Mouse (Mus musculus) erythroid progenitor cell, adult 5-6 weeks (primary cell): ENCODE data around the gene Notum. TPM values are rescaled to one million over a fixed set of nuclear protein-coding genes. Genes with fewer than 3 reads are reported as not detected.
A peak's percentile ranks its signal among the peaks of the same experiment; 100 is the strongest.

Experiments
- ATAC-seq: replicated peaks from 2 replicates; pipeline ENCODE4 v1.8.0; 2016; ENCODE audit warnings: moderate number of reproducible peaks, mild to moderate bottlenecking, moderate TSS enrichment, inconsistent platforms; ENCODE audit not compliant: poor library complexity, low FRiP score, severe bottlenecking
- total RNA-seq, 2 experiments: library from RNA; stranded (forward) in 1 of 2; stranded (reverse) in 1 of 2; fragments of 150-400 nt in 1 of 2; fragments of 186-747, 209-891 nt in 1 of 2; gene quantifications; 2 replicates each; pipeline versions ENCODE4 v1.2.3 to v1.2.4; 2015 to 2017; ENCODE audit warnings: low replicate concordance in 2 of 2

Notum gene
- not detected in 2 replicates for total RNA-seq (2015; ENCODE audit: low replicate concordance)
- not detected in 2 replicates for total RNA-seq (2017; ENCODE audit: low replicate concordance)

DNA sequence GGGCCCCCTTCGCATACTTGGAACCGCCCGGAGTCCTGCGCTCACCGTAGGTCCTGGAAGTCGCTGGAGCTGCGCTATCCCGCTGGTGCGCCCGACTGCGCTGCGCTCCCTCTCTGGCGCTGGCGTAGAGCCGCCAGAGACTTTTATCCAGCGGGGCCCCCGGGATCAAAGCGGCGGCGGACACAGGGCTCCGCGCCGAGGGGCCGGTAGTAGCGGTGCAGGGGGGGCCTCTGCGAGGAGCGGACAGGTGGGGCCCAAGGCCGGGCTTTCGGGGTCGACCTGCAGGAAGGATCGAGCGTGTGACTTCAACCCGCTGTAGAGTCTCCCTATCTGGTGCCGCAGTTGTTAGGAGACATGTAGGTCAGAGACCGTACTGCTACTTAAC is at the start of gene Notum:
TSS of gene Notum (minus strand) at position 100 of the 385 bp plus-strand sequence.
- ATAC-seq = no peak

DNA sequence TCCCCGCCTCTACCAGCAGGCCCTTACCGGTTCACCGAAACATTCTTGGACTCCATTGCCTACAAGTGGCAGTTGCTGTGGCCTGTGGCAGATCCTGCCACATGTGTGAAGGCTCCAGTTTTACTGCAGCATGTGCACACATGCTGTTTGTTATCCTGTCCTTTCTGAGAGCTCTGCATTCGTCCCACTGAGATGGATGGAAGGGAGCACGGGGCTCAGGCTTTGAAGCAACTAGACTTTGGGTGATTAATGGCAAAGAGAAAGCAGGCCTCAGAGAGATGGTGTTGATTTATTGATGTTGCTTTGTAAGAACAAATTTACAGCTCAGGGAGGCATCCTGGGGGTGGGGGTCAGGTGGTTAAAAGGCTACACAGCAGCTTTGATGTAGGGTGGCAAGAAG is 49.7 kb upstream of the Notum start:
- ATAC-seq = no peak

DNA sequence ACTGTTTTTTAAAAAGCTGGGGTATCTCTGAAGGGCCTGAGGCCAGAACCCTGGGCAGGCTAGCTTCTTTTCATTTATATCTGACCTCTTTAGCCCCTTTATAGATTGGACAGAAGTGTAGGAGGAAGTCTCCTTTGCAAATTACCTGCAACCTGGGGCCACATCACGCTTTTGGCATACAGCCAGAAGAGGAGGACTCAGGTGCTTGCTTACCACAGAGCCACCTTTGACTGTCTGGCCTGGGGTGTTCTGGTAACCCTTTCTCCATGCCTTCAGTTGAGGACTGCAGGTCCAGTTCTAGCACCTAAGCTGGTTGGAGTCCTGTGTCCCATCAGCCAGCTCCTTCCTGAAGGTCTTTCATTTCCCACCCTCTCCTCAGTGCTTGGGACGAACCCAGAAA is 48.6 kb upstream of the Notum start:
- no peak for ATAC-seq

DNA sequence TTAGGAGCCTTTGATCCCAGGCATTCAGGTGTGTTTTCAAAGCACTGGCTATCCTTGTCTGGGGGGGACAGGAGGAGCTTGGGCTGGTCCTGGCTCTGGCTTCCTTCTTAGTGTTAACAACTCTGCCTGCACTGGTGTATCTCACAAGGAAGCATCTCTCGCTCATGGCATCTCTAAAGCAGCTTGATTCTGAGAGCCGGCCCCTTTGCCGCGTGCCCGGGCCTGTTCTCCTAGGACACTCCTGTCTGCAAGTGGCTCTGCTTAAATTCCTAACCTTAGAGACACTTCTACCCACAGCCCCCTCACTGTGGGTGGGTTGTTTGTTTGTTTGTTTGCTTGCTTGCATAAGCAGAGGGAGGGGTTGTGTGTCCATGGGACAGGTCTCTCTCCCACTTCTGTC is 47.0 kb upstream of the Notum start:
- no peak for ATAC-seq

DNA sequence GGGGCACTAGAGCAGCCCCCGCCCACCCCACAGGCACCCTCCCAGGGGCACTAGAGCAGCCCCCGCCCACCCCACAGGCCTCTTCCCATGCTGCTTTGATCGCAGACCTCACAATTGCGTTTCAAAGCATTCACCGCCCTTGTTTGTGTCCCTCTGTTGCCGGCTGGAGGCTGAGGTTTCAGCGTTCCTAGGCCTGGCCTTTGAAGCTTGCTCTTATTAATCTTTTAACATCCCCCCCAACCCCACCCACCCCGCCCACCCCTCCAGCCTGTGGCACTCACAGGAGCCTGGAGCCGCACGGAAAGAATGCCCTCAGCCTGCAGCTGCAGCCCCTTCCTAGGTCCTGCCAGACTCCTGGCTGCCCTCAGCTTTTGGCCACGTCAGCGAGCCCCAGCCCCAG is 46.2 kb upstream of the Notum start:
- ATAC-seq = no peak

DNA sequence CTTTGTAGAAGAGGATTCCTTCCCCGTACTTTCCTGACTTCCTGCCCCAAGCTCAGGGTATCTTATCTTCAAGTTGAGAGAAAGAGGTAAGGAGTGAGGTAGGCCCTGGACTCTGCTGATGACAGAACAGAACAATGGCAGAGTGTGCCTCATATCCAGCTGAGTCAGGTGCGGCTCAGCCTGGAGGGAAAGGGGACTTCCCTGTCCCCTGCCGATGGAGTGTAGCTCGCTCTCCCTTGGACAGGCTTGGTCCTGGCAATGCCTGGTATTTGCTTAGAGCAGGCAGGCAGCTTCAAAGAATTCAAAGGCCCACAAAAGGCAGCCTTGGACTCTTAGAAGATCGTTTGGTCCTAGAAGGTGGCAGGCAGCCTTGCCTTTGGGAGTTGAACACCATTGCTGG is 45.1 kb upstream of the Notum start:
- ATAC-seq = no peak

DNA sequence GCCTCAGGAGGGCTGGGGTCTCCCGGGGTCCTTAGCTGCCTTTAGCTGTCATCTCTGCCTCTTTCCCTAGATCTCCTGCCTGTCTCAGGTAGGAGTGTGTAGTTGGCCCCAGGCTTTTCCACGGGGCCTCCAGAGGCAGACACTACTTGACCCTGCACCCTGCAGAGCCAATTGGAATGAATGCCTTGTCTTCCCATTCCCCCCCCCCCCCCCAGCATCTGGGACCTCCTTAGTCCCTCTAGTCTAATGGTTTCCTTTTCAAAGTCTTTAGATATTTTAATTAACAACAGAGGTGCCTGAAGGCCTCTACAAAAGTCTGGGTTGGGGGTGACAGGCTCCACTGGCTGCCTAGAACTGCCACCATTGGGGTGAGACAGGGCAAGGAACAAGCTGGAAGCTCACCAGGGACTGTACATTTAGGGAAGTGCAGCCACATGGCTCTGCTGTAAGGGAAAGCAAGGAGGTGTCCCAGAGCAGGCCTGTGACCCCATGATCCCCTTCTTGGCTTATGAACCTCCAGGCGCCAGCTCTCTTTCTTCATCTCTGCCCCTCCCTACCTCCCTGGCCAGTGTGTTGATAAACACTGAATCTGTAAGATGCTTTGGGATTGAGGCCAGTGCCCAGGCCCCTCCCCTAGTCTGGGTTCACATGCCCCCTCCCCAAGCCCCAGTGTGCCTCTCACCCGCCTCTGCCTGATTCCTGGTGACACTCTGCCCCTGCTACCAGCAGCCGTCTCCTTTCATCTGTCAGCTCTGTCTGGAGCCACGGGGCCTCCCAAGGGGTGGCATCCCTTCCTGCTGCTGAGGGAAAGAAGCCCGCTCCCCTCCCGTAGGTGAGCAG is 43.7 kb upstream of the Notum start:
- no peak for ATAC-seq

DNA sequence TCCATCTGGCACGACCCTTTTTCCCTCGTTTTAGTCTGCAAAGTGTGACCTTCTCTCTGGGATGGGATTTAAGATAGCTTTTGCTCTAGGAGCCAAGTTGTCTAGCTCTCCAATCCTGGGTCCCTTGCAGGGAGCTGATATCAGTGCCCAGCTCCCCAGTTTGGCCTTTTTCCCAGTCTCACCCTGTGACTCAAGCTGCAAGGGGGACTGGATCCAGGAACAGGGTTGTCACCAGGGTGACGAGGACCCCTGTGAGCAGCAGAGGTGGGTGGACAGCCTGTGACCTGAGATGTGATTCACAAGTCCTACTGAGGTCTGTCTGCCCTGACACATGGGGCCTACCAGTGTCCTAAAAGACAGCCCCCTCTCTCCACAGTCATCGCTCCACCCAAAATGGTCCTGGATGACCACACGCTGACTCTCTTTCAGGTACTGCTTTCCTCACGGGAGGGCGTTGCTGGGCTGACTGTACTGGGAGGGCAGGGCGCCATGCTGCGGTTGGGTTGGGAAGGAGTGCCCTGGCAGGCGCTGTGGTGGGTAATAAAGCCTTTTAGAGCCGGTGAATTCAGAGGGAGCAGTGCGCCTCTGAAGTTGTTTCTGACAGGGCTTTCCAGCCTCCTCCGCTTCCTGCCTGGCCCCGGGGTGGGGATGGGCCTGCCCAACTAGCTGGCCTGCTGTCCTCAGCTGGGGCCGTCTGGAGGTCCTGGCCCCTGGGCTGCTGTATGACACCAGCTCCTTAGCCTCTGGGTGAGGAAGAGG is 42.9 kb upstream of the Notum start:
- no peak for ATAC-seq

DNA sequence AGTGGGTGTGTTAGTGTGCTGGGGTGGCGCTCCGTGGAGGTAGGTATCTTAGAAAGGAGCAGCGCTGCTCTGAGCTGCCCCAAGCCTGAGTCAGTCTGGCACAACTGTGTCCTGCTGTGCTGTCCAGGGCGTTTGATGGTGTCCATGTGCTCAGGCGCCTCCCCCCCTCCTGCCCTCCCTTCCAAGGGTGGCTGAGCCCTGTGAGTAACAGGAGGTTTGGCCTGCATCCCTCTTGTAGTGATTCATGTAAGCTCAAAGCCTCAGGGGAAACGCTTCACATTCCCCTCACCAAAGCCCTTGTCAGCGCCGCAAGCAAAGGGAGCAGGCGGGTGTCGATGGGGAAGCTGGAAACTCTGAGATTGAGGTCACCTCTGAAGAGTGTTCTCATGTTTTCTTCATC is 36.8 kb upstream of the Notum start:
- ATAC-seq = no peak

DNA sequence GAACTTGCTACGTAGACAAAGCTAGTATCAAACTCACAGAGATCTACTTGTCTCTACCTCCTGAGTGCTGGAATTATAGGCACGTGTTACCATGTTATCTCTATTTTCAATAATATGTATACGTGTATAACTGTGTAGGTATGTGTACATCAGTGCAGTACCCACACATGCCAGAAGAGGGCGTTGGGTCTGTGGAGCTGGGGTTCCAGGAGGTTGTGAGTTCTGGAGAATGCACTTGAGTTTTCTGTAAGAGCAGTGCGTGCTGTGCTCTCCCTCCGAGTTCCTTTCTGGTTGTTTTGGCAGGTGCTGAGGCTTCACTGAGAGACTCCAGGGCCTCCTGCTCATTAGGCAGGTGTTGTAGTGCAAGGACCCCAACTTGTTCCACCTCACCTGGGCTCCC is 35.6 kb upstream of the Notum start:
- ATAC-seq = no peak

DNA sequence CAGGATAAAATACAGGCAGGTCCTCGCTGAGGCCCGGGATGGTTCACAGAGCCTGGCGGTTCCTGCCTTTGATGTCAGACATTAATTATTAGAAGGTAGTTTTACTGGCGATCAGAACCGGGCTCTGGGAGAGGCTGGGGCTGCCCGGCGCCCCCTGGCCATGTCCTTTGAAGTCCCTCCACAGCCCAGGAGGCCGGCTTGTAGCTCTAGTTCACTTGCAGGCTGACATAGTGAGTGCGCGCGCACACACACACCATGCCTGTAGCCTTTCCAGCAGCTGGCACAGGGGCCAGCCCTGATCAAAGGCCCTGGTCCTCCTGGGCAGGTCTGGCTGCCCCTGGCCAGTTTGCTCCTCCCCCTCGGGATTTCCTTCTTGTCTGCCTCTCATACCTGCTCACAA is 34.7 kb upstream of the Notum start:
- ATAC-seq = no peak

DNA sequence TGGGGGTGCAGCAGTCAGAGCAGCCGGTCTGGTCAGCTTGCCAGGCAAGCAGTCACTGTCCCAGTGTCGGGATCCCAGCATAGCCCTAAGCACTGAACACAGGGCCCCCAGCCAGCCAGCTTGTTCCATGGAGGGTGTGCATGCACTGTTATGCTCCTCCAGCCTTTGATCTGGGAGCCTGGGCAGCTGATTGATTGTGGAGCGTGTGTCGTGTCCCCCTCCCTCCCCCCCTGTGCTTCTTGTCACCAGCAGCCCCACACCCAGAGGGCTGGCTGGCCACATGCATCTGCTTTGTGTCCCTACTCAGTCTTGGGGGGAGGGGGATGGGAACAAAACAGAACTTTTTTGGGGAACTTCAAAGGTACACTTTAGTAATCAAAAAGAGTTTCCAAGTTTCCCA is 34.2 kb upstream of the Notum start:
- no peak for ATAC-seq

DNA sequence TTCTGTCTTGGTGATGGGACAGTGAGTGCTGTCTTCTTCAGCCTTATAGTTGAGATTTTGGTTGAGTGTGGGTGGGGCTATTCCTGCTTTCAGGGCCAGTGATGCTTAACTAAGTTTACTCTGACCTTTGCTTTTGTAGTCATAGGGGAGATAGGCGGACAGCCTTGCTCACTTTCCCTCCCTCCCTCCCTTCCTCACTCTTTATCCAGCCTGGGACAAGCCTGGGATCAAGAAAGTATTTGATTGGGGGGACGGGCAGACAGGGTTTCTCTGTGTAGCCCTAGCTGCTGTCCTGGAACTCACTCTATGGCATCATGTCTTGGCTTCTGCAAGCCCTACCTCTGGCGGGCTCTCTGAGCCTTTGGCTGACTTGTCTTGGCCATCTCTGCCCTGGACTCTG is 32.5 kb upstream of the Notum start:
- ATAC-seq = no peak

DNA sequence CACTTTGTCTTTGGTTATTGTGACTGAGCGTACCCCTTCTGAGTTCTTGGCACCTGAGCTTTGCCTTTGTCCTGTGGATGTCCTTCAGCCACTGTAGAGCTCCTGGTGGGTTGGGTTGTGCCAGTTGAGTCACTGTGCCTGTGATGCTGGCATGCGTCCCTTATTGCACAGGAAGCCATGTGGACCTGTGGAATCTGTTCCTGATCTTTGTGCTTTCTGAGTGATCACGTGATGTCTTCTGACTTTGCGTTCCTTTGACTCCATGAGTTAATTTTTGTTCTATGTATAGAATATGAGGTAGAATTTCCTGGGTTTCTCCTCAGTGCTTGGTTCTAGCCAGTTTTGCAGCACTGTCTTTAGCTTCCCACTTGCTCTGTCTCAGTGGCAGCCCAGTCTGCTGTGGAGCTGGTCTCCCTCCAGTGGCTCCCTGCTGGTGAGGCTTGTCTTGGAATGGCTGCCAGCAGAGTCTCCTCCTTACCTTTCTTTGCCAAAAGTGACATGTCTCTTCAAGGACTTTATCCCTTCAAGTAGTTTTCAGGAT is 31.6 kb upstream of the Notum start:
- no peak for ATAC-seq

DNA sequence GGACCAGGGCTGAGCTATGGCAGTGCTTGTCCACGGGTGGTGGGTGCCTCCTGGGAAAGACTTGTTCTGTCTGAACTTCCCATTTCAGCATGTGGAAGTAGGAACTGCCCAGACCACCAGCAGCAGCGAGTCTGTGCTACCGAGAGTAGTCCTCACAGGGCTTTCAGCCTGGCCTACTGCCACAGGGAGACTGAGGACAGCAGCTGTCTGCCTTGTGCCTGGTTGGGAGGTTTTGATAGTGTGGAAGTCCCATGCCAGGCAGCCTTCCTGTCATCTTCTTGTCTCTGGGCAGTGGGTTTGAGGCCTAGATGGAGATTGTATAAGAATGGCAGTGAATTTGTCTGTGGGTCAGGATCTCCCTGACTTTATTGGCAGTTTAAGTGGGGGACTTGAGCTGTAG is 28.4 kb upstream of the Notum start:
- ATAC-seq = no peak

DNA sequence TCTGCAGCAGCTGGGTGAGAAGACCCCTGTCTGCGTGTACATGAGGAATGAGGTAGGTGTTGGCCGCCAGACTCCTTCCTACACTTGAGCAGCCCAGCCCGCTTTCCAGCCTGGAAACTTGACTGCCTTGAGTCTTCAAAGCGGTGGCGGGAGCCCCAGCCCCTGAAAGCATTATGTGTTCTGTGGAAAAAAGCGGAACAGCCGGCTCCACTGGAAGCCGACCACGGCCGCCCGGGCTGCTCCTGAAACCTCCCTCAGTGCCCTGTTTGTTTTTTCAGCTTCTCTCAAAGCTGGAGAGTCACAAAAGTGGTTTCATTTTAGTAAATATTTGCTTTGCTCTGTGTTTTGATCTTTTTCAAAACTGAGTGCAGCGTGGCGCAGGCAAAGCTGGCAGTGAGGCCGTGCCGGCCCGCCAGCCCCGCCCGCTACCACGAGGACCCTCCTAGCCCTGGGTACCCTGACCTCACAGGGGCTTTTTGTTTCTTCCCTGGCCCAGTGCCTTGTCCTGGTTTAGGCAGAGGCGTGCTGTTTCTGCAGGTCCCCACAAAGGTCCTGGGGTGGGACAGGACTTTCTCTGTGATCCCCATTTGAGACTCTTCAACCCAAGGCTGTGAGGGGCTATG is 25.8 kb upstream of the Notum start:
- no peak for ATAC-seq

DNA sequence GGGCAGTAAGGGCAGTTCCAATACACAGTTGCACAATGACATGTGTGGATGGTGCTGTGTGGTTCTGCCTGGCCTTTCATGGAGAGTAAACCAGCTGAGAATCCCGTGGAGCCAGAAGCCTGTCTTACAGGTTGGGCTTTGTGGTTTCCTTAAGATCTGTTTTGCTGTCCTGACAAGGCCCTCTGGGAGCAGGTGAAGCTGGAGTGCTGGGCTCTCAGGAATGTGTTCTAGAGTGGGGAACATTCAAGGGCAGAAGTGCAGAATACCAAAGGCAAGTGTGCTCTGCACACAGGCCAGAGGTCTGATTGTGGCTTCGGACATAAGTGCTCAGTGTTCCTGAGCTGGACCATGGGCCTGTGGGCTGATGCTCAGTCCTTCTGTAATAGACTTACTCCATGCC is 23.7 kb upstream of the Notum start:
- ATAC-seq = no peak

DNA sequence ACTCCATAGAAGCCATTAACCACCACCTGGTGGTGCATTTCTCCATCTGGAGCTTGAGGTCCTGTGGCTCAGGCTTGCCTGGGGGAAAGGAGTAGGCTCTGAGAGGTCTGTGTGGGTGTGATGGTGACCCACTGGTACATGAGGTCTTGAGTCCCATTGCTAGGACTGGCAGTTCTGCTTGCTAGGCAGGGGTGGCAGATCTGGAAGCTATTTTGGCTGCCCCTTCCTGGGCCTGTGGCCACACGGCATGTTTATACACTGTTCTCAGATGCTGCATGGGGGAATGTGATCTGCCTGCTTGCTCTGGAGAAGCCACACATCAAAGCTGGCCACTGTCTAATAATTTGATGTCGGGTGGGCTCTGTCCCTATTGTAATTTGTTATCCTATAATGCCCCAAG is 23.1 kb upstream of the Notum start:
- no peak for ATAC-seq

DNA sequence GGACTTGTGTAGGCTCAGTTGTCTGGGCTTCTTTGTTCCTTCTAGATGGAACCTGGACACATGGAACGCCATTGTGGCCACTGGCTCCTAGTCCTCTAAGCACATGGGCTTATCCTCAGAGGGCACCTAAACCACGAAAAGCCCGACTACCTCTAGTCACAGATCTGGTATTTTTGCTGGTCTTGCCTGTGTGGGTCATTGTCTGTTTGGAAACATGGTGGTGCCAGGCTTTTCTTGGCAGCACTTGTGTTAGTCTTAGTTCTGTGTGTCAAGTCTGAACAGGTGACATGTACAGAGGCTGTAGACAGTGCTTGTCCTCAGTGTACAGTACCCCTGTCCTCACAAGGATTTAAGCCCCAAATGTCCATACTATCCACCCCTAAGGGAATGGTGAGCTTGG is 22.6 kb upstream of the Notum start:
- no peak for ATAC-seq

DNA sequence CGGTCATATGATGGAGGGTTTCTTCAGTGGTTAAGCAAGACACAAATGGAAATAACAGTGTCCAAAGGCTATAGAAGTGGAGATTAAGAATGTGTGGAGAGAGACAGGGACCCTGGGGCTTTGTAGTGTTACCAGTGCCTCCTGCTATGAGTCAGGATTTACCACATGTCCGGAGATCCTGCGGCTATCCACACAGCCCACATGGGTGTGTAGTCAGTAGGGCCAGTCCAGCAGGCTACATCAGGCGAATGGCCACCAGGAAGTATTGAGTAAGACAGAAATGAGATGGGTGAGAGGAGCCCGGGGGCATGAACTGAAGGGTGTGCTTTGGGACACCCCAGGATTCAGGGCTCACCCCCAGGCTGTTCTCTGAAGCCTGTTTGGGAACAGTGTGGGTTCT is 21.7 kb upstream of the Notum start:
- ATAC-seq = no peak

DNA sequence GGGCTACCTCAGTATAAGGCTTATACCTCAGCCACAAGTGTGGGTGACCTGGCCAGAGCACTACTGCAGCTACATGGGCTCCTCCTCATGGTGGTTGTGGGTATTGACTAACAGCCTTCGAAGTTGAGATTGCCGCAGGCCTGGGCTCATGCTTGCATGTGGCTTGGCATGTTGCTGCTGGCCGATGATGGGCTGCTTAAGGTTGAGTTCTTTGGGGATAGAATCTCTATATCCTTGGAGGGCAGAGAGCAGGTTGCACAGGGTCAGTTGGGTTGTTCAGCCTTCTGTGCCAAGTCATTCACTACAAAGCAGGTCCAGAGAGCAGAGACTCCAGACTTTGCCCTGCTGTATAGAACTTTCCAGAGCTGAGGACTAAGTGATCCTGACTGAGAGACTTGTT is 18.9 kb upstream of the Notum start:
- ATAC-seq = peak; percentile 67
